Mouse (Mus musculus) lung, adult 18-20 months (tissue): ENCODE measurements around the gene Rpl3l.
"Not testable (repeated sequence)": the region's sequence is repeated elsewhere in the genome, so short reads cannot be mapped to it uniquely, and the experiment has no call there.

Experiments
- DNase-seq, 2 experiments: peaks; one replicate each; pipeline ENCODE4 v3.0.0; 2022; ENCODE audit warnings: mixed read lengths in 2 of 2

The Rpl3l gene

GRCm38 (mm10) chr17:24720616-24721015 lies 7.0 kb upstream of the Rpl3l start:
- DNase-seq = not testable (repeated sequence)

- not testable (repeated sequence) for DNase-seq
Observed at GRCm38 (mm10) chr17:24721383-24721955, 6.2 kb upstream of the Rpl3l start.

DNA sequence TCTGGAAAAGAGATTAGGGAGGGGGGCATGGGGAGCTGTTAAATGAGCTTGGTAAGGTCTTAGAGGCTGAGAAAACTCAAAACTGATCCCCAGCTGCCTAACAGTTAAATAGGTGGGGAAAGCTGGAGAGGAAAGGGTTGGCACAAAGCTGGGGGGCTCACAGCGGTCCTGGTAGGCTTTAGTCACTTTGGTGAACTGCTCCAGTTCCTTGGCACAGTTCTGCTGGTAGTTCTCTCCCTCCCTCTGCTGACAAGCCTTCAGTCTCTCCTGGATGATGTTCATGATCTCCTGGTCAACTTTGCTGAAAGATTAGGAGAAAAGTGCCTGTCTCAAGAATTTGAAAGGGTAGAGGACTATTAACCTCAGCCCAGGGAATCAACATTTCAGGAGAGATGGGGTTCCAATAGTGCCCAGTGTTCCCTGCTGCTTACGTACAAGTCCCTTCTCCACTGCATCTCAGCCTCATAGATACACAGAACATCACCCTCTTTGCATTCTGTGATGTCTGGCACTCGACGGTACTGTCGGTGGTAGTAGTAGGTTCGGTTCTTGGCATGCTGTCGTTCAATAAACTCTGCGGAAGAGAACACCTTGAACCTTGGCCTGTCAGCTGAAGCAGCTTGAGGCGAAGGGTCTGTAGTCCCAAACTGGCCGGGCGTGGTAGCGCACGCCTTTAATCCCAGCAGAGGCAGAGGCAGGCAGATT lies 5.2 kb upstream of the Rpl3l start:
- DNase-seq = no peak

- DNase-seq = no peak
Observed at GRCm38 (mm10) chr17:24723122-24723880, 4.3 kb upstream of the Rpl3l start.

DNA sequence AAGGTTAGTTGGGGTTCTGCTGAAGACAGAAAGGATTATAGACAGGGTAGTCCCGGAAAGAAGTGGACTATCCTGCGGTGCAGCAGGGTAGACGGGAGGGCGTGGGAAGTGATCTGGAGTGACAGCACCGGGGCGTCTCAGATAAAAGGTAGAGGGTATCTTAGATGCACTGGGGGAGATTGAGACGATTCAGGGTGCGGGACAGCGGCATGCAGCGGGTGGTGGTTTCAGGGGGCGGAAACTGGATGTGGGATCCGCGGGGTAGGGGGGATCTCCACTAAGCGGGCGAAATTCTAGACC lies 3.8 kb upstream of the Rpl3l start:
- DNase-seq = no peak

DNA sequence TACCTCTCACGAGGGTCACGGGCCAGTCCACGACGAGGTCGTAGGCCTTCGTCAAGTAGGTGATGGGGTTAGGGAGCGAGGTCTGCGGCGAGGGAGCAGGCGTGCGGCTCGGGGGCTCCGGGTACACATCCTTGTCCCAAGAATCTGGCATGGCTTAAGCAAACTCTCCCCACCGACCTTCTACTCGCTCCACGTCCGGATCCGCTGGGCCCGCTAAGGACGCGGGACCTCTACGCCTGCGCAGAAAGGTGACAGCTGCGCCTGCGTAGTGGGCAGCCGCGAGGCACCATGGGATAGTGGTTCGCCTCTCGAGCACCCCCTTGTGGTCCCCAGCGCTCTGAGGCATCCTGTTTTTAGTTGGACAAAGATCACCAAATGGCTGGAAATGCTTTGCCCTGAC lies 3.4 kb upstream of the Rpl3l start, which contains the start of gene Ndufb10:
Gene Ndufb10 (minus strand): TSS at position 295 of the 400 bp plus-strand sequence.
- DNase-seq = peak; percentile 92 to 96

DNA sequence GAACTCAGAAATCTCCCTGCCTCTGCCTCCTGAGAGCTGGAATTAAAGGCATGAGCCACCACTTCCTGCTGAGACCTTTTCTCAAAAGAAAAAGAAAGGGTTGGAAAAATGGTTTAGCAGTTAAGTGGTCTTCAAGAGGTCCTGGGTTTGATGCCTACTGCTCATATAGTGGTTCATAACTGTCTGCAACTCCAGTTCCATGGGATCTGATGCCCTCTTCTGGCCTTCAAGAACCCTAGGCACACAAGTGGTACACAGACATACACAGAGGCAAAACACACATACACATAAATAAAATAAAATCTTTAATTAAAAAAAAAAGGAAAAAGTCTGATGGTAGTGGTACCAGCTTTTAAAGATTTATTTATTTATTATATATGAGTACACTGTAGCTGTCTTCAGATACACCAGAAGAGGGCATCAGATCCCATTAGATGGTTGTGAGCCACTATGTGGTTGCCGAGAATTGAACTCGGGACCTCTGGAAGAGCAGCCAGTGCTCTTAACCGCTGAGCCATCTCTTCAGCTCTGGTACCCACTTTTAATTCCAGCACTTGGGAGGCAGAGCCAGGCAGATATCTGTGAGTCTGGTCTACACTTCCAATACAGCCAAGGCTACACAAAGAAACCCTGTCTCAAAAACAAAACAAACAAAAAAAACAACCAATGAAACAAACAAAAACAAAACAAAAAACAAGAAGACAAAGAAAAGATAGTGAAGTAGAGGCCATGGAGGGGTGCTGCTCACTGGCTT lies 1.8 kb upstream of the Rpl3l start:
- DNase-seq = no peak

GRCm38 (mm10) chr17:24728184-24728583 lies 564 bp downstream of the Rpl3l start:
- no peak for DNase-seq

DNA sequence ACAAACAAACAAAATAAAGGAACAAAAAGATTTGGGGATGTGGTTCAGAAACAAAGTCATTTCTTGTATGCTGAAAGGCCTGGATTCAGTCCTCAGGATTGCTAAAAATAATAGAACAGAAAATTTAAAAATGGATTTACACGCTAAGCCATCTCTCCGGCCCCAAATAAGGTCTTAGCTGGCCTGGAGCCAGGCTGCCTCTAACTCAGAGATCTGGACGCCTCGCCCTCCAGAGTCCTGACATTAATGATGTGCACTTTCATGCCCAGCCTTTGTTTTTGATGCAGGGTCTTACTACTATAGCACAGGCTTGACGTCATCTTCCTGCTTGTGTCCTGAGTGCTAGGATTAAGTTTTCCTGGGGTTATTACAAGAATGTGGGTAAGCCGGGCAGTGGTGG lies 1.4 kb downstream of the Rpl3l start:
- DNase-seq = no peak

GRCm38 (mm10) chr17:24730787-24731186 lies 3.2 kb downstream of the Rpl3l start:
- DNase-seq = no peak

- DNase-seq = no peak
Observed at GRCm38 (mm10) chr17:24732233-24732935, 4.8 kb downstream of the Rpl3l start.

GRCm38 (mm10) chr17:24733434-24734050 lies 5.9 kb downstream of the Rpl3l start:
- DNase-seq = peak; percentile 30 to 33

- no peak for DNase-seq
Observed at GRCm38 (mm10) chr17:24734513-24734912, 6.9 kb downstream of the Rpl3l start.

DNA sequence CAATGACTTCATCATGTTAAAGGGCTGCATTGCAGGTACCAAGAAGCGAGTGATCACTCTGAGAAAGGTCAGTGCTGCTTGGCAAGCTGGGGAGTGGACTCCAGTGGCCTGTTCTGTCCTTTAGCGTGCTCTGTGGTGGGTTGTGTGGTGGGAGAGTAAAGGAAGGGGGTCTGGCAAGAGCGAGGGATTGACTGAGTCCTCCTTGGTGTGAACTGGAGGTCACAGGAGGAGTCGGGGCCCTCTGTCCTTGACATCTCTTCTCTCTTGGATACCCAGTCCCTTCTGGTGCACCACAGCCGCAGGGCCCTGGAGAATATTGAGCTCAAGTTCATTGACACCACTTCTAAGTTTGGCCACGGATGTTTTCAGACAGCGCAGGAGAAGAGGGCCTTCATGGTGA lies 7.8 kb downstream of the Rpl3l start:
- DNase-seq = no peak

DNA sequence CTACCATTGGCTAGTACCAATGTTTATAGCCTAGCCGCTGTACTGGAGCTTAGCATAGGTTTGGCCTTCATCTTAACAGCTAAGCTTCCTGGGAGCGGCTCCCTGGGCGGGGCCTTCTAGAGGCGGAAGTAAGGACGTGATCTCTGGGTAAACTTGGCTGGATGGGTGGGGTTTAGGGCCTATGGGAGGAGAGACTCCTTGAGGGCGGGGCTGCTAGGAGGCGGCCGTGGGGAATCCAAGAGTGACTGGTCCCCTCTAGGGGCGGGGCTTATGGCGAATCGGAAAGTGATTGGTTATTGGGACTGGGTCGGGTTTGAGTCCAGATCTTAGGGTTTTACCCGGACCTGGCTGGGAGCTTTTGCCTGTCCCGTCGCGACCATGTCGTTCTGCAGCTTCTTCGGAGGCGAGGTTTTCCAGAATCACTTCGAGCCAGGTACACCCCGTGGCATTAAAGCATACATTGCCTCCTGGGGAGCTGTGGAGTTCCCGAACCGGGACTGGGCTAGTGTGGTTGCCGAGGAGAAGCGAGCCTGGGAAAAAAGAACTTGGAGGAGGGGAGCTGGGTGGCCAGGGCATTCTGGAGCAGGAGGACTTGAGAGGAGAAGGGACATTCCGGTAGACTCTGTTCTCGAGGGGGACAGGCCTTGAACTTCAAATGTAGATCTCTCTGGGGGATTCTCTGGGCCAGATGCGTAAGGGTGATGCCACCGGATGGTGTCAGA lies 8.9 kb downstream of the Rpl3l start, which contains the start of gene Msrb1:
Gene Msrb1 (plus strand): TSS at position 313 of the 722 bp plus-strand sequence.
- peak; percentile 99 to 100 for DNase-seq

GRCm38 (mm10) chr17:24737135-24737810 lies 9.7 kb downstream of the Rpl3l start:
- DNase-seq = no peak

DNA sequence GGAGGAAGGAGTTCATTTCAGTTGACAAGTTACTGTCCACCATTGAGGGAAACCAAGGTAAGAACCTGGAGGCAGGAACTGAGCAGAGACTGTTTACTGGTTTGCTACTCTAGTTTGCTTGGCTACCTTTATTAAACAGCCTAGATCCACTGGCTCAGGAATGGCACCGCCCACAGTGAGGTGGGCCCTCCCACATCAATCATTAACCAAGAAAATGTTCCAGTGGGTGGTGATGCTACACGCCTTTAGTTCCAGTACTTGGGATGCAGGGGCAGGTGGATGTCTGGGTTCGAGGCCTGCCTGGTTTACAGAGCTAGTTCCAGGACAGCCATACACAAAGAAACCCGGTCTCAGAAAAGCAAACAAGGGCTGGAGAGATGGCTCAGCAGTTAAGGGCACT lies 10.6 kb downstream of the Rpl3l start:
- DNase-seq = peak in 1 of 2 experiments; percentile 45

GRCm38 (mm10) chr17:24739926-24740325 lies 12.3 kb downstream of the Rpl3l start:
- DNase-seq = no peak

DNA sequence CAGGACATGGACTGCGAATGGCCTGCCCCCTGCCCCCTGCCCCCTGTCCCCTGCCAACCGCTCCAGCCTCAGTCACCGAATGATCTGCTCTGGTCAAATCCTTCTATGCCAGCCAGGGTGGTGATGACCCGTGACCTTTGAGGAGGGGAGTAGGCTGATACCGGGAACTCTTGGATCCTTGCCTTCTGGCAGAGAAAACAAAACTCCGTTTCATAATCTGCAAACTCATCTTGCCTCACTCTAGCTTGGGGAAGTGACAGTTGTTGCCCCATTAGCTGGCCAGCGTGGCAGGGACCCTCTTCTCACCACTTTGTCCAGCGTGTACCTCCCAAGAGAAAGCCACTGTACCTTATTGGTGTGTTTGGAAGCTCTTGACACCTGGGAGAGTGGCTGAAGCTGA lies 14.7 kb downstream of the Rpl3l start:
- peak; percentile 44 to 52 for DNase-seq

- no peak for DNase-seq
Observed at GRCm38 (mm10) chr17:24743896-24744295, 16.3 kb downstream of the Rpl3l start.

DNA sequence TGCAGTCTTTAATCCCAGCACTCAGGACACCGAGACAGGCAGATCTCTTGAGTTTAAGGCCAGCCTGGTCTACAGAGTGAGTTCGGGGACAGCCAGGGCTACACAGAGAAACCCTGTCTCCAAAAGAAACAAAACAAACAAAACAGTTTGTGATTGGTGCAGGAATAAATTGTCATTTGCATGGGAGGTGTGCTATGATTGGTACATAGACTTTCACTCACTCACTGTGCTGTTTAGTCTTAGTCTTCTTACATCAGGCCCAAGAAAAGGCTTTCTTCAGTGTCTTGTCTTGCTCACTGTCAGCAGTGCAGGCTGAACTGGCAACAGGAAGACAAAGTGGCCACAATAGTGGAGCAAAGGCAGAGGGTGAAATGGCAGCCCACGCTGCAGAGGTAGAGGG lies 16.8 kb downstream of the Rpl3l start:
- no peak for DNase-seq
